Comparison of ENCODE assay signal across 15 mouse cellular contexts in the genomic region with DNA sequence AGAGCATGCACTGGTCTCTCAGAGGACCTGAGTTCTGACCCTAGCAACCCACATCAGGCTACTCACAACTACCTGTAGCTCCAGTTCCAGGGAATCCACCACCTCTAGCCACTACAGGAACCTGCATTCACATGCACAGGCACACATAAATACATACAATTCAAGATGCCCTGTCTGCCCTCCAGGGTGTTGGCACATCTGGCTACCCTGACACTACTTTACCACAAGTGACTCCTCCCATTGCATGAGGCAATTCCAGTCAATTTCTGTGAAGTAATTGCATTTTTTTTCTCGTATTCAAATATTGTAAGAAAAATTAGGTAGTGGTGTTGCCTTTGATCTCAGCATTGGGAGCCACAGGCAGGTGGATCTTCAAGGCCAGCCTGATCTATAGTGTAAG. TPM values are rescaled to one million over a fixed set of nuclear protein-coding genes. Genes with fewer than 3 reads are reported as not detected.
"Had no signal": no experiment of that assay in that cellular context is flagged by ENCODE, and none has a peak within 500 bp of the region (broad histone marks: within the 10 kb centered on the region; RNA-seq: fewer than 3 reads in every experiment).

No protein-coding gene starts in this region.

- H3K4me2 ChIP-seq: lung, embryonic 15.5 days; midbrain, embryonic 11.5 days had no signal

- H3K4me3 ChIP-seq: limb, embryonic 10.5 days; lung, embryonic 15.5 days; megakaryocyte, embryonic 14.5 days had no signal

- ATAC-seq: inflammation-experienced regulatory T-cells, adult 6 months; intestine, postnatal 0 days; liver, postnatal 0 days; midbrain, embryonic 16.5 days had no signal

- DNase-seq: kidney, adult 8-10 months; kidney, postnatal 25 days; layer of hippocampus, adult 9-11 months; liver, embryonic 13.5 days; liver, postnatal 0 days; right cerebral cortex, postnatal 25 days; thymus, postnatal 36 days had no signal

- H3K9me3 ChIP-seq: limb, embryonic 10.5 days; liver, embryonic 13.5 days; megakaryocyte, embryonic 14.5 days had no signal

- H3K27ac ChIP-seq: limb, embryonic 10.5 days; liver, embryonic 13.5 days; lung, embryonic 15.5 days had no signal

- H3K9ac ChIP-seq: liver, embryonic 13.5 days; liver, postnatal 0 days; lung, embryonic 15.5 days had no signal

- H3K27me3 ChIP-seq: liver, embryonic 13.5 days; lung, embryonic 15.5 days; megakaryocyte, embryonic 14.5 days had no signal

RNA-seq across cellular contexts. Expression of a gene that starts 2.7 kb away (rescaled TPM):
- polyA plus RNA-seq: small intestine, adult 2 months had no signal

RNA-seq across cellular contexts. Expression of a gene that starts 28.1 kb away (rescaled TPM):
- polyA plus RNA-seq: small intestine, adult 2 months had no signal
